25 mouse cellular contexts compared by ENCODE assay signal in the genomic region with DNA sequence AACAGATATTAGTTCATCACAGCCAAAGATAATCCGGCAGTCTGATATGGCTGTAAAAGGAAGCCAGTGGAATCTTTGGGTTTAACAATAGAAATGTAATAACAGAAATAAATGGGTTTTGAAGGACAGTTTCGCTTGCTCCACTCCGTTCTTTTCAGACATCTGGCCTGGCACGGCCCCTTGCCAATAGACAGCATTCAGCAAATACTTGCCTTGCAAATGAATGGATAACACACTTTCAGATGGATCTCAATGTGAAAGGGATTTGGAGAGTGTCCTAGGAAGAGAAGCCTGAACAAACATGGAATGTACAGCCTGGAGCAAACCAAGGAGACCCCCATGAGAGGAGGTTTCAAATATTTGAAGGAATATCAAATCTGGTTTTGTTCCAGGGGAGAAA.
DNase-seq lines count a peak whose midpoint lies in the region; ATAC-seq lines count a peak whose summit lies in the region.
"Had no signal": no experiment of that assay in that cellular context is flagged by ENCODE, and none has a peak within 500 bp of the region (broad histone marks: within the 10 kb centered on the region; RNA-seq: fewer than 3 reads in every experiment).

No protein-coding gene starts in this region.

- ATAC-seq in forebrain, embryonic 15.5 days (replicated peaks) = no peak
- ATAC-seq in forebrain, embryonic 16.5 days = no peak
- ATAC-seq in midbrain, embryonic 14.5 days (ENCODE audit: low FRiP score, low TSS enrichment) = no peak
- ATAC-seq in midbrain, embryonic 11.5 days (ENCODE audit: low FRiP score) = no peak
- ATAC-seq in embryonic facial prominence, embryonic 15.5 days (ENCODE audit: insufficient number of reproducible peaks, low FRiP score, low TSS enrichment, low read depth) = peak; percentile 63
- no peak for ATAC-seq in intestine, embryonic 15.5 days
- ATAC-seq in activated CD4-positive, CD25-positive, alpha-beta regulatory T cell, adult 4 months = no peak
- ATAC-seq: midbrain, embryonic 16.5 days had no signal

- no peaks in the 10 kb centered on the region for H3K36me3 ChIP-seq in forebrain, embryonic 15.5 days
- no peaks in the 10 kb centered on the region for H3K36me3 ChIP-seq in forebrain, embryonic 16.5 days (ENCODE audit: control insufficient read depth, insufficient read depth)
- no peaks in the 10 kb centered on the region for H3K36me3 ChIP-seq in midbrain, embryonic 14.5 days (ENCODE audit: control insufficient read depth, insufficient read depth, low read length)
- no peaks in the 10 kb centered on the region for H3K36me3 ChIP-seq in midbrain, embryonic 11.5 days (ENCODE audit: control insufficient read depth, insufficient read depth, low read length)
- no peaks in the 10 kb centered on the region for H3K36me3 ChIP-seq in embryonic facial prominence, embryonic 15.5 days
- no peaks in the 10 kb centered on the region for H3K36me3 ChIP-seq in intestine, embryonic 15.5 days
- H3K36me3 ChIP-seq: heart, embryonic 12.5 days; hindbrain, embryonic 12.5 days; neural tube, embryonic 13.5 days; stomach, embryonic 15.5 days had no signal

- H3K9me3 ChIP-seq in forebrain, embryonic 15.5 days = no peaks in the 10 kb centered on the region
- no peaks in the 10 kb centered on the region for H3K9me3 ChIP-seq in forebrain, embryonic 16.5 days (ENCODE audit: control insufficient read depth, low read length)
- no peaks in the 10 kb centered on the region for H3K9me3 ChIP-seq in midbrain, embryonic 14.5 days (ENCODE audit: control insufficient read depth, low read length)
- H3K9me3 ChIP-seq in midbrain, embryonic 11.5 days (ENCODE audit: control insufficient read depth, low read length) = no peaks in the 10 kb centered on the region
- no peaks in the 10 kb centered on the region for H3K9me3 ChIP-seq in embryonic facial prominence, embryonic 15.5 days (replicated peaks)
- H3K9me3 ChIP-seq in intestine, embryonic 15.5 days = no peaks in the 10 kb centered on the region
- H3K9me3 ChIP-seq: heart, embryonic 12.5 days; hindbrain, embryonic 12.5 days; neural tube, embryonic 13.5 days; stomach, embryonic 15.5 days had no signal

- H3K9ac ChIP-seq in forebrain, embryonic 15.5 days (replicated peaks) = no peak overlapping the region
- H3K9ac ChIP-seq in forebrain, embryonic 16.5 days (replicated peaks; ENCODE audit: low read depth, low read length) = no peak overlapping the region
- no peak overlapping the region for H3K9ac ChIP-seq in midbrain, embryonic 14.5 days (replicated peaks; ENCODE audit: low read length)
- H3K9ac ChIP-seq in midbrain, embryonic 11.5 days (ENCODE audit: low read length) = no peak overlapping the region
- no peak overlapping the region for H3K9ac ChIP-seq in embryonic facial prominence, embryonic 15.5 days
- no peak overlapping the region for H3K9ac ChIP-seq in intestine, embryonic 15.5 days
- H3K9ac ChIP-seq: heart, embryonic 12.5 days; hindbrain, embryonic 12.5 days; neural tube, embryonic 13.5 days; stomach, embryonic 15.5 days had no signal

- WGBS in forebrain, embryonic 15.5 days = 65% methylated on average over 4 of the region's 4 CpGs
- 51% methylated on average over 4 of the region's 4 CpGs for WGBS in forebrain, embryonic 16.5 days
- 67% methylated on average over 4 of the region's 4 CpGs for WGBS in midbrain, embryonic 14.5 days
- WGBS in midbrain, embryonic 11.5 days = 84% methylated on average over 4 of the region's 4 CpGs
- 33% methylated on average over 4 of the region's 4 CpGs for WGBS in embryonic facial prominence, embryonic 15.5 days
- 86% methylated on average over 4 of the region's 4 CpGs for WGBS in intestine, embryonic 15.5 days

- H3K27ac ChIP-seq in forebrain, embryonic 15.5 days (replicated peaks) = peak overlapping the region; percentile 46; the same call in 1 of the 2 replicates
- H3K27ac ChIP-seq in forebrain, embryonic 16.5 days (ENCODE audit: low read length) = no peak overlapping the region
- H3K27ac ChIP-seq in midbrain, embryonic 14.5 days (replicated peaks; ENCODE audit: low read depth, low read length) = no peak overlapping the region
- no peak overlapping the region for H3K27ac ChIP-seq in midbrain, embryonic 11.5 days (ENCODE audit: low read depth, low read length)
- H3K27ac ChIP-seq in embryonic facial prominence, embryonic 15.5 days (replicated peaks) = peak overlapping the region; percentile 67
- H3K27ac ChIP-seq in intestine, embryonic 15.5 days = no peak overlapping the region
- H3K27ac ChIP-seq: hindbrain, embryonic 12.5 days; neural tube, embryonic 13.5 days; stomach, embryonic 15.5 days had no signal

- H3K4me2 ChIP-seq in forebrain, embryonic 15.5 days (replicated peaks) = no peak overlapping the region
- no peak overlapping the region for H3K4me2 ChIP-seq in forebrain, embryonic 16.5 days (ENCODE audit: low read length)
- no peak overlapping the region for H3K4me2 ChIP-seq in midbrain, embryonic 14.5 days (ENCODE audit: low read length)
- no peak overlapping the region for H3K4me2 ChIP-seq in midbrain, embryonic 11.5 days
- peak overlapping the region; percentile 2; the same call in 1 of the 2 replicates for H3K4me2 ChIP-seq in embryonic facial prominence, embryonic 15.5 days (replicated peaks)
- no peak overlapping the region for H3K4me2 ChIP-seq in intestine, embryonic 15.5 days (replicated peaks)
- H3K4me2 ChIP-seq: heart, embryonic 12.5 days; hindbrain, embryonic 12.5 days; neural tube, embryonic 13.5 days; stomach, embryonic 15.5 days had no signal

- no peak overlapping the region for H3K4me3 ChIP-seq in forebrain, embryonic 15.5 days
- no peak overlapping the region for H3K4me3 ChIP-seq in forebrain, embryonic 16.5 days (replicated peaks; ENCODE audit: low read length)
- no peak overlapping the region for H3K4me3 ChIP-seq in midbrain, embryonic 14.5 days (replicated peaks; ENCODE audit: low read depth, low read length)
- H3K4me3 ChIP-seq in midbrain, embryonic 11.5 days (ENCODE audit: low read depth, low read length) = no peak overlapping the region
- no peak overlapping the region for H3K4me3 ChIP-seq in embryonic facial prominence, embryonic 15.5 days (replicated peaks)
- H3K4me3 ChIP-seq in intestine, embryonic 15.5 days (replicated peaks) = no peak overlapping the region
- H3K4me3 ChIP-seq: heart, embryonic 12.5 days; hindbrain, embryonic 12.5 days; myocyte; neural tube, embryonic 13.5 days; stomach, embryonic 15.5 days had no signal

- DNase-seq in midbrain, embryonic 14.5 days = peak; percentile 20
- DNase-seq in midbrain, embryonic 11.5 days (ENCODE audit: low spot score, missing footprints) = no peak
- DNase-seq in layer of hippocampus, postnatal 36 days = peak; percentile 26 to 49
- DNase-seq: adrenal gland, postnatal 14 days; cerebellum, adult 9-10 months; gastrocnemius, postnatal 25 days; heart, adult 18-20 months; heart, postnatal 10 days; kidney, adult 18-20 months; kidney, postnatal 4 days; liver; lung, postnatal 4 days; thymus, adult 18-20 months; thymus, postnatal 36 days had no signal

- H3K4me1 ChIP-seq in forebrain, embryonic 15.5 days = peaks cover 38% of the 10 kb centered on the region
- peaks cover 28% of the 10 kb centered on the region for H3K4me1 ChIP-seq in forebrain, embryonic 16.5 days (replicated peaks; ENCODE audit: control insufficient read depth, insufficient read depth, low read length)
- H3K4me1 ChIP-seq in midbrain, embryonic 14.5 days (ENCODE audit: control insufficient read depth, insufficient read depth, low read length) = peaks cover 14% of the 10 kb centered on the region
- H3K4me1 ChIP-seq in midbrain, embryonic 11.5 days (ENCODE audit: control insufficient read depth, insufficient read depth, low read length) = peaks cover 25% of the 10 kb centered on the region; the same call in 1 of the 2 replicates
- H3K4me1 ChIP-seq in embryonic facial prominence, embryonic 15.5 days = peaks cover 47% of the 10 kb centered on the region
- 0 out of 2 replicates have a peak, but pooled peaks cover 2% of the 10 kb centered on the region for H3K4me1 ChIP-seq in intestine, embryonic 15.5 days (replicated peaks)
- H3K4me1 ChIP-seq: heart, embryonic 12.5 days had no signal

- H3K27me3 ChIP-seq in forebrain, embryonic 15.5 days = no peaks in the 10 kb centered on the region
- no peaks in the 10 kb centered on the region for H3K27me3 ChIP-seq in forebrain, embryonic 16.5 days (replicated peaks; ENCODE audit: control insufficient read depth, insufficient read depth, low read length)
- no peaks in the 10 kb centered on the region for H3K27me3 ChIP-seq in midbrain, embryonic 14.5 days (ENCODE audit: control insufficient read depth, insufficient read depth, low read length)
- H3K27me3 ChIP-seq in midbrain, embryonic 11.5 days (ENCODE audit: control insufficient read depth, insufficient read depth, low read length) = no peaks in the 10 kb centered on the region
- no peaks in the 10 kb centered on the region for H3K27me3 ChIP-seq in embryonic facial prominence, embryonic 15.5 days
- H3K27me3 ChIP-seq in intestine, embryonic 15.5 days (replicated peaks) = no peaks in the 10 kb centered on the region
- H3K27me3 ChIP-seq: heart, embryonic 12.5 days; hindbrain, embryonic 12.5 days; neural tube, embryonic 13.5 days; stomach, embryonic 15.5 days had no signal

Comparison
In these comparisons a context has a peak if more than half of its experiments do, and no peak if none do; other contexts are left out.
1. H3K27ac ChIP-seq: peak in forebrain, embryonic 15.5 days (single experiment) and embryonic facial prominence, embryonic 15.5 days (single experiment); none in forebrain, embryonic 16.5 days (single experiment), midbrain, embryonic 14.5 days (single experiment), midbrain, embryonic 11.5 days (single experiment) and intestine, embryonic 15.5 days (single experiment).